Mouse (Mus musculus) spleen, adult 2 months (tissue): ENCODE results near the gene Mxra8.

Source experiments
- CTCF ChIP-seq: fragments of 200-500 bp; IDR thresholded peaks from 2 replicates; pipeline ENCODE4 v1.5.1; 2011; ENCODE audit warnings: mild to moderate bottlenecking, inconsistent platforms; ENCODE audit not compliant: insufficient read depth, insufficient read length, insufficient replicate concordance; ENCODE audit errors: extremely low read depth
- POLR2A ChIP-seq: fragments of 200-500 bp; IDR thresholded peaks from 2 replicates; pipeline ENCODE4 v1.6.1; 2011; ENCODE audit warnings: low read depth, low read length, inconsistent platforms

GRCm38 (mm10) chr4:155868614-155869298, 29.3 kb downstream of the Mxra8 start:
- TF ChIP-seq POLR2A: no peak
- no peak for TF ChIP-seq CTCF
